Mouse (Mus musculus) forebrain, embryonic 11.5 days (tissue): ENCODE data around the gene Tbccd1. TPM values are rescaled to one million over a fixed set of nuclear protein-coding genes. Genes with fewer than 3 reads are reported as not detected.

Experiments used
- ATAC-seq: fragments of 200-750 bp; cut with Nextera tagmentation; replicated peaks from 2 replicates; pipeline ENCODE4 v1.8.0; 2017; ENCODE audit warnings: moderate TSS enrichment; ENCODE audit not compliant: low FRiP score
- DNase-seq: peaks from one replicate; pipeline ENCODE4 v3.0.0-alpha.2; 2017; ENCODE audit warnings: low spot score
- H3K27ac ChIP-seq: fragments of 300-500 bp; sonication (generic); 2 replicates; pipeline ENCODE4 v1.5.1; 2014; ENCODE audit warnings: low read depth, low read length
- H3K27me3 ChIP-seq: fragments of 300-500 bp; sonication (generic); 2 replicates; pipeline ENCODE4 v1.6.1; 2014; ENCODE audit warnings: mild to moderate bottlenecking, low read length, mixed read lengths; ENCODE audit not compliant: control insufficient read depth, insufficient read depth
- H3K36me3 ChIP-seq: fragments of 300-500 bp; sonication (generic); 2 replicates; pipeline ENCODE4 v1.6.1; 2014; ENCODE audit warnings: mild to moderate bottlenecking, low read length, moderate library complexity, mixed read lengths; ENCODE audit not compliant: control insufficient read depth, insufficient read depth
- H3K4me1 ChIP-seq: fragments of 300-500 bp; sonication (generic); replicated peaks from 2 replicates; pipeline ENCODE4 v1.6.1; 2014; ENCODE audit warnings: low read length, mixed read lengths; ENCODE audit not compliant: control insufficient read depth, insufficient read depth
- H3K4me2 ChIP-seq: fragments of 300-500 bp; sonication (generic); 2 replicates; pipeline ENCODE4 v1.6.1; 2014; ENCODE audit warnings: low read depth, mild to moderate bottlenecking, low read length, moderate library complexity, mixed read lengths; ENCODE audit not compliant: severe bottlenecking
- H3K4me3 ChIP-seq: fragments of 300-500 bp; sonication (generic); 2 replicates; pipeline ENCODE4 v1.5.1; 2014; ENCODE audit warnings: low read depth, low read length
- H3K9ac ChIP-seq: fragments of 300-500 bp; sonication (generic); 2 replicates; pipeline ENCODE4 v1.6.1; 2014; ENCODE audit warnings: low read length
- H3K9me3 ChIP-seq: fragments of 300-500 bp; sonication (generic); 2 replicates; pipeline ENCODE4 v1.6.1; 2016; ENCODE audit warnings: low read length, mixed read lengths; ENCODE audit not compliant: control insufficient read depth
- WGBS: fragments of 180-500 bp; shearing (Covaris S2); extraction: QIAGEN DNeasy Blood & Tissue Kit; methylation state at CpG from one replicate; pipeline ENCODE4 v1.1.7; 2014; 5-methylcytosine and 5-hydroxymethylcytosine counted together
- polyA plus RNA-seq: library from polyadenylated mRNA; unstranded; fragments of >200 nt; fragmentation: Nextera tagmentation; extraction: Ambion mirVana; gene quantifications from 2 replicates; pipeline ENCODE4 v1.2.1, GENCODE M21; 2014

Tbccd1 gene
- 35.0 and 37.0 TPM in 2 replicates for polyA plus RNA-seq

DNA sequence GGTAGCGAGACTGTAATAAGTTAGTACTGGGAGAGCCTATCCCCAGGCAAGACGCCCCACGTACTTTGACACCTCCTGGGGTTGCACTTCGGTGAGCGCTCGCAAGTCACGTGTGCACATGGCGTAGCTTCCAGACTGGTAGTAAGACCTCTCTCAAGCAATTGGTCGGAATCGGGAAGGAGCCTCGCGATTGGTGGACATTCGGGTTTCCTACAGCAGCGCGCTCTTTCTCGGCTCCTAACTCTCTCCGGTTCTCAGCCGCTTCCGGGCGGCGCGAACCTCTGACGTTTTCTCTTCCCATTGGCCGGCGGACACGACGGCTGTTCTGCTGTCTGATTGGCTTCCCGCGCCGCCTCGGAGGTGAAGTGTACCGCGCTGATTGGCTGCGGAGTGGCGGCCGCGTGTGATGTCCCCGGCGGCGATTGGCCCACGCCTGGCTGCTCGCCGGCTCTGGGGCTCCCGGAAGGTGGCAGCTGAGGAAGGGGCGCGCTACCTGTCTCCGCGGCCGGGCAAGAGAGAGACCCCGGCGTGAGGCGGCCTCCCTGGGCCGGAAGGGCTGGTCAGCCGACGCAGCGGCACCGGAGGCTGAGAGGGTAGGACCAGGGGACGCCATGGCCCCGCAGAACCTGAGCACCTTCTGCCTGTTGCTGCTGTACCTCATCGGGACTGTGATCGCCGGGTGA, at the start of gene Tbccd1, which contains the start of gene Dnajb11:
Gene Tbccd1, minus strand, starts transcription at position 239 of the 683 bp plus-strand sequence.
Gene Dnajb11, plus strand, starts transcription at position 415 of the 683 bp plus-strand sequence.
- Histone ChIP-seq H3K4me1 (peaks cover 8% of the 10 kb centered on the region; the same call in 1 of the 2 replicates), H3K27ac (peak within 1 kb of the TSS; percentile 43; the same call in 1 of the 2 replicates), H3K36me3 (no peaks in the 10 kb centered on the region), H3K4me3 (peak within 1 kb of the TSS; percentile 91), H3K4me2 (peak within 1 kb of the TSS; percentile 80), H3K27me3 (no peaks in the 10 kb centered on the region), H3K9ac (peak within 1 kb of the TSS; percentile 80), H3K9me3 (no peaks in the 10 kb centered on the region)
- ATAC-seq (peak; percentile 99), DNase-seq (peak; percentile 98)
- WGBS, result under 1% methylated on average over 62 of the region's 62 CpGs

DNA sequence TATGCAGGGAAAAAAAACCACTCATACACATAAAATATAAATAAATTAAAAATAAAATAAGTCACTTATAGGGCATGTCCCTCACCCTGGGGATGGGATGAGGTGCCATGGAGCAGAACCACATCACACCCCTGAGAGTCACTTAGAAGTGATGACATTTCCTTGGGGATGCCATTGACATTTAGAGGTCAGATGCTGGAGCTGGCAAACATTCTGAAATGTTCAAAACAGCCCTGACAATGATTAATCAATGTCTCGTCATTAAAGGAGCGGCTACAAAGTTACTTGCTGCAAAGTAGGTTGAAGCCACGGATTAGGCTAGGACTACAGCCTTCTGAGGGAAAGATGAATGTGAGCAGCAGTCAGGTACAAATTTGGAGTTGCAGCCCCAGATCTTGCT, 43.9 kb upstream of the Tbccd1 start:
- Histone ChIP-seq H3K4me1 (no peaks in the 10 kb centered on the region), H3K27ac (no peak overlapping the region), H3K9ac (no peak overlapping the region), H3K9me3 (no peaks in the 10 kb centered on the region), H3K27me3 (no peaks in the 10 kb centered on the region), H3K4me3 (no peak overlapping the region), H3K36me3 (no peaks in the 10 kb centered on the region), H3K4me2 (no peak overlapping the region)
- WGBS, result 85% methylated on average over 3 of the region's 3 CpGs
- ATAC-seq (no peak), DNase-seq (no peak)

DNA sequence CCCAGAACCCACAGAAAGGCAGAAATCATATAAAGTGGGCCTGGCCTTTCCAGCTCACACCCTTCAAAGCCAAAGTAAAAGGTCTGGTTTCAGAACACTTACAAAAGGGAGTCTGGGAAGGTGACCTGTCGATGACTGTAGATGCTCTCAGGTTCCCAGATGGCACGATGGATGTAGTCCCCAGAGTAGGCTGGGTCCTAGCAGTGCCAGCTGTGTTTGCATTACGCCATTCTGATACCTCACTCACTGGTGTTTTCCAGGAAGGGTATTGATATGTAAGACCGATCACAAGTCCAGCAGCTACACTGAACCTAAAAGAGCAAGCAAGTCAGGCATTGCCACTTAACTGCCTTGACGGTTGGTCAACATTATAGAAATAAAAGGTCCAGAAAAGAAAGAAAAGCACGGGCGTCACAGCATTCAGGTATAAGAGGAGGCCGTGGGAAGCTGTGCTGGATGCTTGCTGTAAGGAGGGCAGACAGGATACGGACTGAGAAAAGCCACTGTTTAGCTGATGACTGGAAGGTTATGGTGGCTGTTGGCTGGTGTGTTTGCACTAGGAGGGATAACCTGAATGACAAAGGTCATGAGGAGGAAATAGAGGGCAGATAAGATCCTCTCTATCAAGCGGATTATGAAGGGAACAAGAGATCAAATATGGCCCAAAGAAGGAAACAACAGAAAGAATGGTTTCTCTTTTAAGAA, 42.5 kb upstream of the Tbccd1 start:
- WGBS, result 85% methylated on average over 10 of the region's 10 CpGs
- H3K4me3 ChIP-seq, result no peak overlapping the region
- no peaks in the 10 kb centered on the region for H3K27me3 ChIP-seq
- H3K4me1 ChIP-seq, result no peaks in the 10 kb centered on the region
- H3K4me2 ChIP-seq, result no peak overlapping the region
- H3K9ac ChIP-seq, result no peak overlapping the region
- no peaks in the 10 kb centered on the region for H3K36me3 ChIP-seq
- no peaks in the 10 kb centered on the region for H3K9me3 ChIP-seq
- ATAC-seq (no peak), DNase-seq (no peak)
- H3K27ac ChIP-seq, result no peak overlapping the region

DNA sequence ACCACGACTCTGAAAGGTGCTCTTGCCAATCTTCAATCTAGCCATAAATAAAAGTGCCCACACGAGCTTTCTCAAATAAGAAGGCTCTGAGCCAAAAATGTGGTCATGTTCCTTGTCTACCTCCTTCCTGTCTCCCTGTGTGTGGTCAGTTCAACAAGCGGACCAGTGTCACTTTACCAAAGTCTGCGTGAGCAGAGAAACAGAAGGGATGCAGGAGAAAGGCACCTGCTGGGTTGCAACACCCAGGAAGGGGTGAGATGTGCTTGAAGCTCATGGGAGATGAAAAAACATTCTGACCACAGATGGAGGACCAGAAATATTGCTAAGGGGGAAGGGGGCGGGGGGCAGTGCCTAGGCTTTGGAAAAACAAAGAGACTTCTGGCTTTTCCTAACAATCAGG, 41.9 kb upstream of the Tbccd1 start:
- no peak for DNase-seq
- 68% methylated on average over 5 of the region's 5 CpGs for WGBS

DNA sequence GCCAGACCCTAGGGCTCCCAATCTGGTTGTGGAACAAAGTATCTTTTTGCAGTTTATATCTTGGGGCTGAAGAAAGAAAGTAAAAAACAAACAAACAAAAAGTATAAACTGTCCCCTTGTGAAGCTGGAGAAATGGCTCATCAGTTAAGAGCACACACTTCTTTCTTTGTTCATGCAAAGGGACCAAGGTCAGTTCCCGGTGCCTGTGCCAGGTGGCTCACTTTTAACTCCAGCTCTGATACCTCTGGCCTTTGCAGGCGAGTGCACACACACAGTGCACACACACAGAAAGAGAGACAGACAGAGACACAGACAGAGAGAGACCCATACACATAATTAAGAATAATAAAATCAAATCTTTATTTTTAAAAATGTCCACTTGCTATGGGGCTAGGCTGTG, 39.1 kb upstream of the Tbccd1 start:
- Histone ChIP-seq H3K9me3 (no peaks in the 10 kb centered on the region), H3K4me2 (no peak overlapping the region), H3K9ac (no peak overlapping the region), H3K4me3 (no peak overlapping the region), H3K27me3 (no peaks in the 10 kb centered on the region), H3K36me3 (no peaks in the 10 kb centered on the region), H3K4me1 (0 out of 2 replicates have a peak, but pooled peaks cover 2% of the 10 kb centered on the region), H3K27ac (no peak overlapping the region)
- DNase-seq (no peak), ATAC-seq (no peak)
- 71% methylated on average over 2 of the region's 2 CpGs for WGBS

More for the DNA sequence above, 41.9 kb upstream of the Tbccd1 start:
- Histone ChIP-seq H3K9ac (no peak overlapping the region), H3K4me1 (0 out of 2 replicates have a peak, but pooled peaks cover under 1% of the 10 kb centered on the region), H3K27ac (no peak overlapping the region), H3K4me3 (no peak overlapping the region), H3K36me3 (no peaks in the 10 kb centered on the region), H3K9me3 (no peaks in the 10 kb centered on the region), H3K27me3 (no peaks in the 10 kb centered on the region), H3K4me2 (no peak overlapping the region)
- no peak for ATAC-seq

DNA sequence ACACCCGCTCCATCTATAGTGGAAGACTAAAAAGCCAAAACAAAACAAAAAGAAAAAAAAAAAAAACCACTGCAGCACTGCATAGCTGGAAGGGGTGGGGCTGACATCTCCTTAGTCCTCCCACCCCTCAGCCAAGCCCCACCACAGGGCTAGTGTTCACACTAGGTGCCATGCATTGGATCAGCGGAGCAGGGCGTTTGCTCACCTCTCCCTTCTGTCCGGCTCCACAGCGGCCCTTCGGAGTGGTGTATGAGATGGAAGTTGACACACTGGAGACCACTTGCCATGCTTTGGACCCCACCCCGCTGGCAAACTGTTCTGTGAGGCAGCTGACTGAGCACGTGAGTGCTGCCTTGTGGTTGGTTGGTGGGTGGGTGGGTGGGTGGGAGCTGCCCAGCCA, 36.6 kb upstream of the Tbccd1 start:
- no peak for DNase-seq
- H3K4me3 ChIP-seq, result no peak overlapping the region
- no peaks in the 10 kb centered on the region for H3K9me3 ChIP-seq
- 80% methylated on average over 8 of the region's 8 CpGs for WGBS
- H3K4me2 ChIP-seq, result no peak overlapping the region
- no peak overlapping the region for H3K9ac ChIP-seq
- H3K36me3 ChIP-seq, result no peaks in the 10 kb centered on the region
- 0 out of 2 replicates have a peak, but pooled peaks cover 2% of the 10 kb centered on the region for H3K4me1 ChIP-seq
- no peak for ATAC-seq
- H3K27me3 ChIP-seq, result no peaks in the 10 kb centered on the region
- H3K27ac ChIP-seq, result no peak overlapping the region

DNA sequence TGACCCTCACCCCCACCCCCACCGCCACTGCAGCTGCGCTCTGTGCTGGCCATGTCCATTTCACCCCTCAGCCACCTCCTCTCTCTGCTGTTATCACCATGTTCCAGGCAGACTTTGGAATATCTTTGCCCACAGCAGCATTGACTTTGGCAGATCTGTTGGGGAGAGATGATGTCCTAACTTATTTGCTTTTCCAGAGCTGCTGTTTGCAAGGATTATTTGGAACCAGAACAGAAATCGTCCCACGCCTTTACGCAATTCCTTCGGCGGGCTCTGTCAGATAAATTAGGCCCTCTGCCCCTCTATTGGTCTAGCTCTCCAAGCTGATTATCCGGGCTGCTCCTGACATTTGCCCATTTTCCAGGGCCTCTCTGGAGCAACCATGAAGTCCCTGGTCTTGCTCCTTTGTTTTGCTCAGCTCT, 34.3 kb upstream of the Tbccd1 start:
- Histone ChIP-seq H3K27me3 (no peaks in the 10 kb centered on the region), H3K4me3 (no peak overlapping the region), H3K4me2 (no peak overlapping the region), H3K9ac (no peak overlapping the region), H3K9me3 (no peaks in the 10 kb centered on the region), H3K36me3 (no peaks in the 10 kb centered on the region), H3K4me1 (0 out of 2 replicates have a peak, but pooled peaks cover 2% of the 10 kb centered on the region), H3K27ac (no peak overlapping the region)
- WGBS, result 88% methylated on average over 8 of the region's 8 CpGs
- DNase-seq (no peak), ATAC-seq (no peak)

DNA sequence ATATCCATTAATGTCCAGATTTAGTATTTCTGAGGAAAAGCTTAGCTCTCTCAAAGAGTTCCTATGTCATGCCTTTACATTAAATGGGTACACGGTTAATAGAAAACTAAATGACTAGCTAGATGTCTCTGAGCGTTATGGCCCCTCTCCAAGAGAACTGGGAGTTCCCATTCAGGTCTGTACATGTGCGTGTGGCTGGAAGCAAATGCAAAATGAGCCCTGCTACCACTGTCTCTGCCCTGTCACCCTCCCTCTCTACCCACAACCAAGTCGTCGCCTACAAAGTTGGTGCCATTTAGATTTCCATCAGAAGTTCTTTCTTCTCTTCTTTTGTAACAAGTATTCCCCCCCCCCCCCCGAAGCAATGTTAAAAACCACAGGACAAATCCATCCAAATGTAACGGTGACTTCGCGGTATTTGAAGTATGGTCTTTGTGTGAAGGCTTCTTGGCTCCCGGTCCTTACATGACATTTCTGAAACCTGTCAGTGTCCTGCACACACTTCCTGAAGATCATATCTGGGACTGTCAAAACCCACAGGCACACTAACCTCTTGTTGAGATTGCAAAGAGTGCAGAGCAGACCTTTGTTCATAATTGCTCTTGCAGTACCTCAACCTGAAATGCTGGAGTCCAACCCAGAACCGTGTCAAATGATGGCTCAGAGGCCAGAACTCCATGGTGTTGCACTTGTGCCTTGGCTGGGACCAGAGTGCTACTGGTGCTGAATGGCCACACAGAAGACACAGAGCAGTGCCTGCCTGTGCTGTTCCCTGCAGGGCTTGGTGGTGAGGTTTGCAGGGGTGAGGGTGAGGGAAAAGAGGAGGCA, 33.4 kb upstream of the Tbccd1 start, which contains the start of gene Ahsg:
Gene Ahsg, plus strand, starts transcription at position 595 of the 828 bp plus-strand sequence.
- Histone ChIP-seq H3K9ac (no peak within 1 kb of the TSS), H3K27me3 (no peaks in the 10 kb centered on the region), H3K36me3 (no peaks in the 10 kb centered on the region), H3K4me2 (no peak within 1 kb of the TSS), H3K4me3 (no peak within 1 kb of the TSS), H3K4me1 (0 out of 2 replicates have a peak, but pooled peaks cover 2% of the 10 kb centered on the region), H3K9me3 (no peaks in the 10 kb centered on the region), H3K27ac (no peak within 1 kb of the TSS)
- DNase-seq (no peak), ATAC-seq (no peak)
- 86% methylated on average over 11 of the region's 11 CpGs for WGBS
